Mouse (Mus musculus): Measurements from ENCODE around the gene Vezf1.
"Not testable (repeated sequence)": the region's sequence is repeated elsewhere in the genome, so short reads cannot be mapped to it uniquely, and the experiment has no call there.

Vezf1 gene

DNA sequence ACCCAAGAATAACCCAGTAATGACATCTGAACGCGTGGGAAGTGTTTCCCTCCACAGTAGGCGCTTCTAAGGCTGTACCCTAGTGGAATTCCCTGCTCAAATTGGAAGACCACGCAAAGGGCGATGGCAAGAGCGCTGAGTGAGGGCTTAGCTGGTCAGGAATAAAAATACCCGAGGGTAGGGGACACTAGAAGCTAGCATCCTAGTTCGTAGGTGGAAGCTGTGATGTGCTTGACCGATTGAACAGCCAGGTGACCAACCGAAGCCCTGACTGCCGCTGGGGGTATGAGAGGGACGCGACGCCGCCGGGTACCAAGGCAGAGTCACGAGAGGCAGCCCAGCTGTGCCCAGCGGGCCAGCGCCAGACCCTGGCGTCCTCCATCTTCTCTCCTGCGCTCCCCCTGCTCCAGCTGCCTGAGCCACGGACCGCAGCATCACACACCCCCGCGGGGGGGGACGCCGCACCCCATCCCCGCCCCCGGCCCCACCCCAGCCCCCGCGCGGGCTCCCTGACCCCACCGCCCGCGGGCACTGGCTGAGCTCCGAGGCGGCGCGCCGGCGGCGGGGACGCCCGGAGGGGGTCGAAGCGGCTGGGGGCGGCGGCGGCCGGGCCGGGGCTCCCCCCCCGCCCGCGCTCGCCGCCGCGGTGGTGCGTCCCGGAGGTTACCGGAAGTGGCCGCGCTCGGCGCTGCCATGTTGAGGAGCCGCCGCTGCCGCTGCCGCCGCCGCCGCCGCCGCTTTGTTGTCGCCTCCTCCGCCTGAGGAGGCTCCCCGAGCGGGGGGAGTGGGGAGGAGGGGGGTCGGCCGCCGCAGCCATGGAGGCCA is at the start of gene Vezf1:
TSS of gene Vezf1 (plus strand) at position 694 of the 825 bp plus-strand sequence.
- peak; percentile 68 for DNase-seq

DNA sequence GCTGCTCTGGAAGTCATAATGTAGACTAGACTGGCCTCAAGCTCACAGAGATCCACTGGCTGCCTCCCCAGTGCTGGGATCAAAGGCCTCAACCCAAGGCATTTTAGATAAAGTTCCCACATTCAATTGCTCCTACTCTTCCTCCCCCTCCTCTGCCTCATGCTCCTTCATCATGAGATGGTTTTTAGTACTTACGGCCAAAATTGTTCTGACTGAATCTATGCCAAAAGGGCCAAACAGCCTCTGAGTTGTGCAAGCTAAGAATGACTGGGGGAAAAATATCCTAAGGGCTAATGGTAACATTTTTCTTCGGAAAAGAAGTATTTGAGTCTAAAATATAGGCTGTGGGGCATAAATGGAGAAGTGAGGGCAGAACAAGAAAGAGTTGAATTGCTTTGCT is 44.1 kb upstream of the Vezf1 start:
- DNase-seq, result no peak

DNA sequence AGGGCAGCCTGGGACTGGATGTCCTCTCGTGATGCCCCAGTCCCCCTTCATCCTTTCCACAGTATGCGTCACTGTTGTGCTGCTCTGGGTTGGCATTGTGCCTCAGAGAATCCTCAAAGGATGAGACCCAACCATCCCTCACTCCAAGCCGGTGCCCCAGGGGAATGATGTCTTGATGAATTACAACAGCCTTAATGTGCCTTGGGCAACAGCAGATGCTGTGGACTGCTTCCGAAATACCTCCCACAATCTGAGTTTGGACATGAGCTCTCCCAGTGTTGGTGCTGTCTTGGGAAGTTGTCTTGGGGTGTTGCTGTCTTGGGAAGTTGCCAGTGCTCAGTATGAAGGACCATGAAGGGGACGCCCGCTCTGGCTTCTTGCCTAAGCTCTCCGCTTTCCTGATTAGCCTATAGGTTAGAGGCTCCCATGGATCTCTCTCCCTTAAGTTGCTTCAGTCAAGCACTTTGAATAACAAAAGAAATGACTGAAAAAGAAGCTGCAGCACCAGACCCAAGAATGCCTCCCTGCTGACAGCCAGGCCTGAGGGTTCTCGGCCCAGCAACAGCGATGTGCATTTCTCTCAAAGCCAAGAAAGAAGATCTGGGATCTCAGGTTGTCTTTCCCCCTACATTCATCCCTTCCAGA is 40.6 kb upstream of the Vezf1 start:
- DNase-seq, result no peak

DNA sequence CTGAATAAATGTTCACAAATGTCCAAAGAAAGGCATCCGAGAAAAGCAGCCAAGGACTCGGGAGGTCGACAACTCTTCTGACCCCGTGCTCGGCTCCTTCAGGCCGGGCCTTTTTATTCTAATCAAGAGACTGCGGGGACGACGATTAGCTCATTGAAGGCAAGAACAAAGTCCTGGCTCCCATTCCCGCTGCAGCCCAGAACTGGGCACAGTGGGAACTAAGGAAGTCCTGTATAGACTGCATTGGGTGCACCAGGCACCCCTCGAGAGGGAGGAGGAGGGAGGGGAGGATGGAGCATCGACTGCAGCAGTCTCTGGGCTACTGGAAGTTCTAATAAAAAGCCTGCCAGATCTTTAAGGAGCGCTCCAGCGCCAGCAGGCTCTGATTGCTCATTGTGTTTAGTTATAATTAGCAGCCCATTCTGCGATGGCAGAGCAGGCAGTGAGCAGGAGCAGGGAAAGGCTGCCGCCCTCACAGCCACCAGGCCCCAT is 39.8 kb upstream of the Vezf1 start:
- no peak for DNase-seq

DNA sequence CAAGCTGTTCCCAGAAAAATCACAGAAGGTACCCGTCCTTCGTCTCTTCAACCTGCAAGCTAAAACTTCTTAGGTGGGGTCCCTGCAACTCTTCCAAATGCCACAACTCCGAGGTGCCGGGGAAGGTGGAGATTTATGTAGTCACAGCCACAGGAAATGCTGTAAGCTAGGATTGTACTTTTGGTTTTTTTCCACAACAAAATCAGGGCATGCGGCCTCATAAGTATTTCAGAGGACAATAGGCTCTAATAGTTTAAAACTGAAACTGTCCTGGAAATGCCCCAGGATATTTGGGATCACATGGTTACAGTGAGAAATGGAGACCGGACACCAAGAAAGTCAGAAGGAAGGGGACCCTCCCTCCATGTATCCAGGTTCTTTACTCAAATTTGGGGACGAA is 37.9 kb upstream of the Vezf1 start:
- DNase-seq, result no peak

DNA sequence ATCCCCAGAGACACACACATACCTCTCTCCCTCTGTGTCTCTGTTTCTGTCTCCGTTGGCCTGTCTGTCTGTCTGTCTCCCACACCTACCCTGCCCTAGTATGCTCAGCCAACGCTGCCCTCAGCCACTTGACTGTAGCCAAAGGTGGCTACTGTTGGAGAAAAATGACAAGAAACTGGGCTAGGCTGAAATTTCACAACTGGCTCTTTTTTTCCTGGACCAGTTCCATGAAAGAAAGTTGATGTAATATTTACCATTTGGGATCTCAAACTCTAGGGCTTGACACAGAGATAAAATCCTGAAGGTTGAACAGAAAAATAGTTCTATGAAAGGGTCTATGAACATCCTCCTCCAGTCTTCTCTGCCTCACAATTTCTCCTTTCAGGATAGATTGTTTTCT is 37.2 kb upstream of the Vezf1 start:
- no peak for DNase-seq

DNA sequence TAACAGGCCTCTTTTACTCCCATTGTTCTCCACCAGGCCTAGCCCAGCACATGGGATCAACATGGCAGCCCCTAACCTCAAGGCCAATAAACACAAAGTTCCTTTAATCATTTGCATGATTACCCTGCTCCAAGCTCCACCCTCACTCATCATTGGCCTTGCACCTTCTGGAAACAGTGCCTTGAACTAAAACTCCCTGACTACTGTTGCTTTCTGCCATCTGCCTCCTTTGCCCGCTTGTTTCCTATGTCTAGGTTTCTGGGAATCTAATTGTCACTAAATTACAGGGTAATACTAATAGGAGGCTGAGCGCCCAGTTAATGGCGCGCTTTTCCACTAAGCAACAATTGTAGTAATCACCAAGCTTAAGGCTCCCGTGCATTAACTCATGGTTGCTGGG is 36.3 kb upstream of the Vezf1 start:
- no peak for DNase-seq

DNA sequence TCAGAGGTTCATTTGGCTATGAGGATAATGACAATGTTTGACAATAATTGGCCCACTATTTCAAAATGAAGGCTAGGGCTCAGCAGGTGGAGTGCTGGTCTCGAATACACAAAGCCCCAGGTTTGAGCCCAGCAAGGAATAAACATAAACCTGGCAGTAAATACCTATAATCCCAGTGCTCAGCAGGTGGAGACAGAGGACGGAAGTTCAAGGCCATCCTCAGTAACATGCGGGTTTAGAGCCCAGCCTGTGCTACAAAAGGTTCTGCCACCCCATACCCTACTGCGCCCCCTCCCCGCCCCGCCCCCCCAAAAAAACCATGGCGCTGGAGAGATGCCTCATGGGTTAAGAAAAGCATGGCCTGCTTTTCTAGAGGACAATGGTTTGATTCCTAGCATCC is 32.1 kb upstream of the Vezf1 start:
- no peak for DNase-seq

DNA sequence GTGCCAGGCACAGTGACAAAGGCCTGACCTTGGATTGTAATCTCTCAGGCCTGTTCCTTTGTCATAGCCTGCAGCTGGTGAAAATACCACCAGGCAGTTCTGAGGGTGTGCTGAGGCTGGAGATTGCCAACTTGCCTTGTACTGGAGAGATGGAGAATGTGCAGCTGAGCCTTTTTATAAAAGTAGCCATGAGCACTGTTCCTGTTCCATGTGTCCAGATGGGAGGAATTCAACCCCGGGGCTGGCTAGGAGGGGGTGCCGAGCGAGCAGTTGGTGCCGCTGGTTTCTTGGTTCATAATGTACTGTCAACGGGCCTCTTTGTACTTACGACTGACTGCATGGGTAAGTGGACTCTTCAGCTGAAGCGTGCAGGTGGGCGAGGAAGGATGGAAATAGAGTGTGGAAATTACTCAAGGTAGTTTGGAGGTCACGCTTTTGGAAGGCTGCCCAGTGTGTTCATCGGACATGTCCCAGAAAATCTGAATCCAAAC is 31.3 kb upstream of the Vezf1 start:
- DNase-seq, result no peak

DNA sequence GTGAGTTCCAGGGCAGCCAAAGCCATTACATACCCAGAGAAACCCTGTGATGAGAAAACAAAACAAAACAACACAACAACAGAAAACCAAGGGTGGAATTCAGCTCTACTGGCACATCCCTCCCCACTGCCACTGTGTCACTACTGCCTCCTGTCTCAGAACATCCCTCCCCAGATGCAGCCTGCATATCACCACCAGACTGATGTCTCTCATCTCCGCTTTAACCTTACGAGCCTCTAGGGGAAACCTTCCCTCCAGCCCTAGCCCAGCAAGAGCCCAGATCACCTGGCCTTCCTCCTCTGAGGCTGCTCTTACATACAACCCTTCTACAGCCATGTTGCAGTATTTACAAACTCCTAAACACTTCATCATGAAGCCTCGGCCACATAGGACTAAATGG is 30.7 kb upstream of the Vezf1 start:
- DNase-seq, result no peak

DNA sequence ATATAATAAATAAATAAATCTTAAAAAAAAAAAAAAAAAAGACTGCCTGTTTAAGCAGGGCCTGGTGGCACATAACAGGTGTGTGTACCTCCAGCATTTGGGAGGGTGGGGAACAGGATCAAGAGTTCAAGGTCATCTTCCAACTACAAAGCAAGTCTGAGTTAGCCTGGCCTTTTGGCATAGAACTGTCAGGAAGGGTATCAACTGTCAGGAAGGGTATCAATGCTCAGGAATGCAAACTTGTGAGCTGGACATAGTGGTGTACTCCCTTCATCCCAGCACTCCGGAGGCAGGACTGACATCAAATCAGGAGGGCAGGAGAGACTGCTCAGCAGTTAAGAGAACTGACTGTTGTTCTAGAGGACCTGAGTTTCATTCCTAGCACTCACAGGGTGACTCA is 29.0 kb upstream of the Vezf1 start:
- DNase-seq, result no peak

DNA sequence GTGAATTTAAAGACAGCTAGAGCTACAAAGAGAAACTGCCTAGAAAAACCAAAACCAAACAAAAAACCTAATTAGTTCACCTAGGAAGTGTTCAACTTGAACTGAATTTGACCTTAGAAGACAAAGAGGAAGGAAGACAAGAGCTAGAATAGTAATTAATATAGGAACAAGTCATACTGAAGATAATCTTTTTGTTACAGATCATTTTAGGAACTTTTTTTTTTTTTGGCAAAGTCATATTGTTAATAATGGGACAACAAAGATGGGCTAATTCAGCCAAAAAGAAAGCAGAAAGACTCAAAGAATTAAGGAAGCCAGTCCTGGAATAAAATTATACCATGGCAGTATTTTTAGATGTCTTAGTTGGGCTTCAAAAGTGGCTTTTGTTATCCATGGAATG is 23.8 kb upstream of the Vezf1 start:
- DNase-seq, result no peak

DNA sequence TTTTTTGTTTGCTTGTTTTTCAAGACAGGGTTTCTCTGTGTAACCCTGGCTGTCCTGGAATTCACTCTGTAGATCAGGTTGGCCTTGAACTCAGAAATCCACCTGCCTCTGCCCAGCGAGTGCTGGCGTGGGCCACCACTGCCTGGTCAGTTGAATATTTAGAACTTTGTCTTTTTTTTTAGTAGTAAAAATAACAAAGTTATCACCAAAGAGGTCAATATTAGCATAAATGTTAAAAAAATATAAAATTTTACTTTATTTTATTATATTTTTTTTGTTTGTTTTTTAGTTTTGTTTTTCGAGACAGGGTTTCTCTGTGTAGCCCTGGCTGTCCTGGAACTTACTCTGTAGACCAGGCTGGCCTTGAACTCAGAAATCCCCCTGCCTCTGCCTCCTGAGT is 22.9 kb upstream of the Vezf1 start:
- not testable (repeated sequence) for DNase-seq

DNA sequence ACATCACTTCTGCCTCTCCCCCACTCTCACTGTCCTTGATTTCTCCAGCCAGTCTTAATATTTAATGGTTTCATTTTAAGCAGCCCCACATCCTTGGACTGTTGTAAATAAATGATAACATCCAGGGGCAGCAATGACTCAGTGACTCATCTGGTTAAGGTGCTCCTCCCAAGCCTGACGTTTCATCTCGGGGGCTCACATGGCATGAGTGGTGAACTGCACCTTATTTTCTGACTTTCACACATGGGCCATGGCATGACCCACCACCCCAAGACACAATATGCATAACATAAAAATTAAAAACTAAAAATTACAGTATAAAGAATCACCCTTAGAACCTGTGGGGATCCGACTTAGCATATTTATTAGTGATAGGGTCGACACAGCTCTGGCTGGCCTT is 22.2 kb upstream of the Vezf1 start:
- DNase-seq, result no peak

DNA sequence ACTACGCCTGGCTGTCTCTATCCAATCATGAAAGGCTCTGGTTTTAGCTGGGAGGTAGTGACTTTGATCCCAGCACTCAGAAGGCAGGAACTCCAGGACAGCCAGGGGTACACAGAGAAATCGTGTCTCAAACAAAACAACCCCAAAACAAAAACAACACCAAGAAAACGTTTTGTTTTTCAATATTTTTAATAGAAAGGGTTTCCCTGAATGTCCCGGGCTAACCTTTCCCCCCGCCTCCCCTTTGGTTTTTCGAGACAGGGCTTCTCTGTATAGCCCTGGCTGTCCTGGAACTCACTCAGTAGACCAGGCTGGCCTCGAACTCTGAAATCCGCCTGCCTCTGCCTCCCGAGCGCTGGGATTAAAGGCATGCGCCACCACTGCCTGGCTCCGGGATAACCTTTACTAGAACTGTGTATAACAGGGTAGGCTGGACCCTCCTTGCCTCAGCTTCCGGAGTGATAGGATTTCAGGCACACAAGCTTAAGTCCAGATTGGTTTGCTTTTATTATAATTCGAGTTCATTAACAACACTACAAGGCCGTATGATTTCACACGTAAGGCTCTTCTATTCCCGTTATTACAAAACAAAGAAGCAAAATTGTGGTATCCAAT is 21.6 kb upstream of the Vezf1 start:
- DNase-seq, result peak; percentile 37

DNA sequence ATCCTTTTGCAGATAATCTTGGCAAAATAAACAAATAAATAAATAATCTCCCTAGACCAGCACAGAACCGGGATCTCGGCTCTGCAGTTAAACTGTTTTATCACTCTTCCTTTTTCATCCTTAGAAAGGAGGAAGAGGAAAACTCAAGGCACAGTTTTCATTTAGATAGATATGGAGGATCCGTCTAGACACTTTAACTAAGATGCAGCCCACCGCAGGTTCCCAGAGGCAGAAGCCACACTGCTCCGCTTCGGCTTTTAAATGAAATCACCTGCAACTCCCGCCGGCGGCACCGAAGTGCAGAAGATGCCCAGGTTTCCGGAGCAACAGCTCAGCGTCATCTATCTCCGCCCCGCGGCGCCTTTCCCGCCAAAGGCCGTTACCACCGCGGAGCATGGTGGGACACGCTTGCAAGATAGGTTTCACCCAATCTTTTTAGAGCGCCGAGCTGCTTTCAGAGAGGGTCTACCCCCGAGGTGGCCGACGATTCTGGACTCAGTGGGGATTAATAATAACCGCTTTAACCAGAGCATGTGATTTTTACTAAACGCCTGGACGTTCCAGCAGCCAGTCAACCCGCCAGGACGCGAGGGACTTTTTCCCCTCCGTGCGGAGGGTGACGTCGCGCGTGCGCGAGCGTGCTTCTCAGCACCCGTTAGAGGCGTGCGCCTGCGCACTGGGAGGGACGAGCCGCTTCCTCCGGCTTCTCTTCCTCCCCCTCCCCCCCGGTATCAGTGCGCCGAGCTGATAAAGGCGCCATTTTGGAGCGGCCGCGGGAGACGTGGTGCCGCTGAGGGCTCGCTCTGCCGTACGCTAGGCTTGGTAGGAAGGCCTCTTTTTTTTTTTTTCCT is 20.9 kb upstream of the Vezf1 start, which contains the start of gene Srsf1:
TSS of gene Srsf1 (plus strand) at position 430 of the 851 bp plus-strand sequence.
- DNase-seq, result peak; percentile 98

DNA sequence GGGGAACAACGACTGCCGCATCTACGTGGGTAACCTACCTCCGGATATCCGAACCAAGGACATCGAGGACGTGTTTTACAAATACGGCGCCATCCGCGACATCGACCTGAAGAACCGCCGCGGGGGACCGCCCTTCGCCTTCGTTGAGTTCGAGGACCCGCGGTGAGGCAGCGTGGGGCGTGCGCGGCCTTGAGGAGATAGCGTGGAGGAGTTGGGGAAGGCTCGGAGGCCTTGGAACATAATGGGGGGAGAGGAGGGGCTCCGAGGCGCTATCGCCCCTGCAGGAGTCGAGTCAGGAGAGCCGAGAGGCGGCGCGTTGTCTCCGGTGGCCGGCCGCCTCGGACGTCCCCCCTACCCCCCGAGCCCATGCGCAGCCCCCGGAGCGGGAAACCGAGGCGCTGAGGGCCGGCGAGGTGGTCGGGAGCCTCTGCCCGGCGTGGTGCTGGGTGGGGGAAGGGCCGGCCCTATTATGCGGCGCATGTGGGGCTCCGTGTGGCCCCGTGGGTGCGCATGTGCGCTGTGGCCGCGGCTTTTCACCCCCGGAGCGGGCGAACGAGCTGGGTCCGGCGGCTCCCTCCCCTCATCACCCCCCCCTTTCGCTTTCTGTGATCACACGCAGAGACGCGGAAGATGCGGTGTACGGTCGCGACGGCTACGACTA is 20.1 kb upstream of the Vezf1 start:
- peak; percentile 64 for DNase-seq

DNA sequence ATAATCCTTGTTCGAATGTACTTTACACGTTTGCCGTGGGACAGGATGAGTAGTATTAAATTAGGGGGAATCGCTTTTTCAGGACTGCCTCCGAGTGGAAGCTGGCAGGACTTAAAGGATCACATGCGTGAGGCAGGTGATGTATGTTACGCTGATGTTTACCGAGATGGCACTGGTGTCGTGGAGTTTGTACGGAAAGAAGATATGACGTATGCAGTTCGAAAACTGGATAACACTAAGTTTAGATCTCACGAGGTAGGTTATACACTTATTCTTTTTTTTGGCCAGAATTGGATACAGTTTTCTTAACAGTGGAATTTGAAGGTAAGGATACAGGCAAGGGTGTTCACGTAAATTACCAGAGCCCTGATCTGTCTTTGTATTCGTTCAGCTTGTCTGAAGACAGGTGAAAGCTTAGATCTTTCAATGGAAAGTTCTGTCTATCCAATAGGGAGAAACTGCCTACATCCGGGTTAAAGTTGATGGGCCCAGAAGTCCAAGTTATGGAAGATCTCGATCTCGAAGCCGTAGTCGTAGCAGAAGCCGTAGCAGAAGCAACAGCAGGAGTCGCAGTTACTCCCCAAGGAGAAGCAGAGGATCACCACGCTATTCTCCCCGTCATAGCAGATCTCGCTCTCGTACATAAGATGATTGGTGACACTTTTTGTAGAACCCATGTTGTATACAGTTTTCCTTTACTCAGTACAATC is 19.0 kb upstream of the Vezf1 start:
- DNase-seq, result no peak

DNA sequence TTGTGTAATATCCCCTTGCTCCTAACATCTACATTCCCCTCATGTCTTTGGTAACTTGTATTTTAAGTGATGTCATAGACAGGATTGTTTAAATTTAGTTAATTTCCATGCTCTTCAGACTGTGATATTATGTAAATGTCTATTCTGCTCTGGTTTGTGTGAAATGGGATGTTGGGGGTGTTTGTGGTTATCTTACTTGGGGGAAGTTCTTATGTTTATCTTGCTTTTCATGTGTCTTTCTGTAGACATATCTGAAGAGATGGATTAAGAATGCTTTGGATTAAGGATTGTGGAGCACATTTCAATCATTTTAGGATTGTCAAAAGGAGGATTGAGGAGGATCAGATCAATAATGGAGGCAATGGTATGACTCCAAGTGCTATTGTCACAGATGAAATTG is 18.3 kb upstream of the Vezf1 start:
- no peak for DNase-seq

DNA sequence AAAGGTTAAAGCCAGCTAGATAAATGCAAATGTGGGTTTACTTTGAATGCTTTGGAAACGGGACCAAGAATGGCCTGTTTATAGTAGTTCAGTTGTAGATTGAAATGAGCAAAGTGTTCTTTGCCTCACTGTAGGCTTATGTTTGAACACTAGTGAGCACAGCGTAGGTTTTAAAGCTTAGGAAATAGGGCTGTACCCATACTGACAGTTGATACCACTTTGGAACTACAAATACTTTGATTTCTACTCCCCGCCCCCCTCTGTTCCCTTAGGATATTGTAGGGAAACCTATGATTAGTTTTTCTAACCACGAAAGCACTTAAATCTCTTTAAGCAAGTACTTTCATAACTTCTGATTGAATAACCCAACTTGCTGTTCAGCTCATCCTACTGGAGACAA is 15.4 kb upstream of the Vezf1 start:
- DNase-seq, result no peak

DNA sequence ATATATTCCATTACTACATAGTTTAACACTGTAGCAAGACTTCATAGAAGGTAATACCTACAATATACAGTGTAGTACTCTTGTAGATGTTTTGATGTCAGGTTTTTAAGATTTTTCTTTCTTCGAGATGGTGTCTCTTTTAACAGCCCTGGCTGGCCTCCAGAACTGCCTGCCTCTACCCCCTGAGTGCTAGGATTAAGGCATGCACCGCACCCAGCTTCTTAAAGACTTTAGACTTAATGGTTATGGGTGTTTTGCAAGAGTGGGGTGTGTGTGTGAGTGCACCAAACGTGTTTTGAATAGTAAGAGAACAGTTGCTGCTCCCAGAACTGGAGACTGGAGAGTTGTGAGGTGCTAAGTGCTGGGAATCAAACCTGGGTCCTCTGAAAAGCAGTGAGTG is 14.3 kb upstream of the Vezf1 start:
- DNase-seq, result no peak

DNA sequence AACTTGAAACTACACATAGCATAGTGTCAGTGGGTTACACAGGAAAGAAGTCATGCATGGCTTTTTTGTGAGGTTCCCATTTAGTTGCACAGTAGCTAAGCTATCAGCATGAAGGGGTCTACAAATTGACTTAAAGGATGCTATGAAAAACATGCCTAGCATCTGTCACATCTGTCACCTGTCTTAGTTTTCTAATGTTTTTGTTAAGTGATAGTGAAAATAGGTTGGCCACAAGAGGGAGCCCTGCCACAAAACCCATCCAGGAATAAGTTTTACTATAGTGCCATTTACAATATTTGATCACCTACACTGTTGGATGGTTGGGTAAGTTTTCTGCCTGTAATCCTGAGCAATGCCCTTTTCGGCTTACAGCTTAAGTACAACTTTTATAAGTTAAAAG is 13.5 kb upstream of the Vezf1 start:
- peak; percentile 37 for DNase-seq

Measured in cerebellum, adult 11 months (tissue).